Mouse (Mus musculus): ENCODE results near the gene Ksr1.
"Not testable (repeated sequence)": the region's sequence is repeated elsewhere in the genome, so short reads cannot be mapped to it uniquely, and the experiment has no call there.

Ksr1 gene

GRCm38 (mm10) chr11:79013056-79013455 lies 133.2 kb downstream of the Ksr1 start:
- no peak for DNase-seq (ENCODE audit: low read depth, low spot score)

DNA sequence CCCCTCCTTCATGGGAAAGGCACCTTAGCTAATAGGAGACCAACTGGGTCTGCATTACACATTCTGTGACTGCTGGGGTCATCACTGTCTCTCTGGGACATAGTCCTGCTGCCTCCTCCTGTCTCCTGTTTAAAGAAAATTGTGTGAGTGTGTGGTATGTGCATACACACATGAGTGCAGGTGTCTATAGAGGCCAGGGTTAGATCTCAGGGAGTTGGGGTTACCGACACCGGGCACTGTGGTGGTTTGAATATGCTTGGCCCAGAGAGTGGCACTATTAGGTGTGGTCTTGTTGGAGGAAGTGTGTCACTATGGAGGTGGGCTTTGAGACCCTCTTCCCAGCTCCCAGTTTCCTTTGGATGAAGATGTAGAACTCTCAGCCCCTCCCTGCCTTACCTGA lies 133.7 kb downstream of the Ksr1 start:
- DNase-seq (ENCODE audit: low read depth, low spot score) = no peak

DNA sequence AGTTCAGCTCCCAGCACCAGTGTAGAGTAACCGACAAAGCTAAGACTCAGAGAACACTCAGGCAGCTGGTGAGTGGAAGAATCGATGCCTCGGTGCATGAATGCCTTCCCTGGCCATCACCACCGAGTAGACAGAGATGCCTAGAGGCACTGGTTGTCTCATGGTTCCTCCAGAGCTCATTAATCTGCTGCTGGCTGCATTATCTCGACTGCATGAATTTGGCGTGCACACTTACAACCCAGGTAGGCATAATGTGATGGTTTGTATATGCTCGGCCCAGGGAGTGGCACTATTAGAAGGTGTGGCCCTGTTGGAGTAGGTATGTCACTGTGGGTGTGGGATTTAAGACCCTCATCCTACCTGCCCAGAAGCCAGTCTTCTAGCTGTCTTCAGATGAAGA lies 137.3 kb downstream of the Ksr1 start:
- DNase-seq (ENCODE audit: low read depth, low spot score) = no peak

- no peak for DNase-seq (ENCODE audit: low read depth, low spot score)
These were observed 138.0 kb downstream of the Ksr1 start for GRCm38 (mm10) chr11:79008007-79008775.

GRCm38 (mm10) chr11:79007356-79007755 lies 138.9 kb downstream of the Ksr1 start:
- DNase-seq (ENCODE audit: low read depth, low spot score) = not testable (repeated sequence)

GRCm38 (mm10) chr11:79006417-79006816 lies 139.8 kb downstream of the Ksr1 start:
- no peak for DNase-seq (ENCODE audit: low read depth, low spot score)

GRCm38 (mm10) chr11:79005578-79006394 lies 140.4 kb downstream of the Ksr1 start:
- no peak for DNase-seq (ENCODE audit: low read depth, low spot score)

DNA sequence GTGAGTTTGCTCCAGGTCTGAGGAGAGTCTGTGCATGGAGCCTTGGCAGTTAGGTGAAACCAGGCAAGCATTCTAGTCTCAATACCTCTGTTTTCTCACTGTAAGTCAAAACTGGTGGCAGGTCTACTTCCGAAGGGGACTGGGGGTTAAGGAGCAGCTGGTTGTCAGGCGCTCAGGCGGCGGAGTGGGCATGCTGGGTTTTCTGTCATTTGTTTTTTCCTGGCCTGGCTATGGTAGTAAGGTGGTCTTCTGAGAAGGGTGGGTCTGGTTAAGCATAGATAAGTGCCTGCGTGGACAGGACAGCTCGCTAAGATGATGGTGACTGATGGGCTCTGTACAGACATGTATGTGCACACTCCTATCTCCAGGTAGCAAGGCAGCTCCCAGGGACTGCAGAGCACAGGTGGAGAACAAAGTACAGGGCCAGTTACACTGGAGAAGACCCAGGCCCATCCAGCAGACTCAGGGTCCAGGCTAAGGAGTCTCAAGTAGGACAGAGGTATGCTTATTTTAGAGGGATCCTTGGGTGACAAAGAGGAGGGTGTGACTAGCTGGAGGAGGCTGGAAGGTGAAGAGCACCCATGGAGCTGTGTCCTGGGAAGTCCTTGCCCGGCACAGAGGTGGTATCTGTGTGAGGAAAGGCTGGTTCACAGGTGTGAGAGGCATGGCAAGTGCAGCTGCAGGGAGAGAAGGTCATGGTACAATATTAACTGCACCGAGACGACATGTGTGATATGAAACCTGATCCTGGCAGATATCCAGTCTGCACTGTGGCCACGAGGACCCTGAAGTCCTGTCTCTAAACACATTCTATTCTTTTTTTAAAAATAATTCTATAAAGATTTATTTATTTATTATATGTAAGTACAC lies 142.2 kb downstream of the Ksr1 start:
- no peak for DNase-seq (ENCODE audit: low read depth, low spot score)

GRCm38 (mm10) chr11:79003053-79003768 lies 143.0 kb downstream of the Ksr1 start:
- no peak for DNase-seq (ENCODE audit: low read depth, low spot score)

GRCm38 (mm10) chr11:79002551-79002951 lies 143.7 kb downstream of the Ksr1 start:
- no peak for DNase-seq (ENCODE audit: low read depth, low spot score)

- no peak for DNase-seq (ENCODE audit: low read depth, low spot score)
These were observed 144.3 kb downstream of the Ksr1 start for GRCm38 (mm10) chr11:79001871-79002270.

GRCm38 (mm10) chr11:78999118-78999517 lies 147.1 kb downstream of the Ksr1 start:
- no peak for DNase-seq (ENCODE audit: low read depth, low spot score)

DNA sequence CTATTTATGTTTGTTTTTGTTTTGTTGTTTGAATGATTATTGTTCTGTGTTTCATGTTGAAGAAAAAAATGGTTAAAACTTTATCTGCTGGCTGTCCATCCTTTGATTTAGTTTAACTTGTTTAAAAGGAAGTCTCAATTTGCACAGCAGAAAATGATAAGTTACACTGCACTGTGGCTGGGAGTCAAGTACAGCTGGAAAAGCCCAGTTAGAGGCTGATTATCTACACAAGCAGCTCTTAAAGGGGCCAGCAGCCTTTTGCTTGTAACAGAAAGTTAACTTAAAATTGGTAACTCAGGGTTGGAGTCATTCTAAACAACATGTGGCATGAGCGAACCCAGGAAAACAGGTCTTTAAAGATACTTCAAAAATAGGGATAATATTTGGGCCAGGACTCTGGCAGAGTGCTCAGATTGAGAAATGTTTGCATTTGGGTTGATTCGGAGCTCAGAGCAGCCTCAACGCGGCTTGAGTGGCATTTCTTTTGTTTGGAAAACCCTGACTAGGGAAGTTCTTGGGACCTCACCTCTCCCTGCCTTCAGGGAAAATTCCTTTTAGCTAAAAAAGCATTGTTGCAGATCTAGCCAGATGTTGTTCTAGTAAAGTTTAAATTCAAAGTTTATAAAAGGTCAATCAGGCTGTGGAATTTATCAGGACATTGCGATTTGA lies 155.2 kb downstream of the Ksr1 start:
- not testable (repeated sequence) for DNase-seq (ENCODE audit: low read depth, low spot score)

- no peak for DNase-seq (ENCODE audit: low read depth, low spot score)
These were observed 156.1 kb downstream of the Ksr1 start for GRCm38 (mm10) chr11:78990096-78990495.

GRCm38 (mm10) chr11:78989206-78989605 lies 157.0 kb downstream of the Ksr1 start:
- not testable (repeated sequence) for DNase-seq (ENCODE audit: low read depth, low spot score)

DNA sequence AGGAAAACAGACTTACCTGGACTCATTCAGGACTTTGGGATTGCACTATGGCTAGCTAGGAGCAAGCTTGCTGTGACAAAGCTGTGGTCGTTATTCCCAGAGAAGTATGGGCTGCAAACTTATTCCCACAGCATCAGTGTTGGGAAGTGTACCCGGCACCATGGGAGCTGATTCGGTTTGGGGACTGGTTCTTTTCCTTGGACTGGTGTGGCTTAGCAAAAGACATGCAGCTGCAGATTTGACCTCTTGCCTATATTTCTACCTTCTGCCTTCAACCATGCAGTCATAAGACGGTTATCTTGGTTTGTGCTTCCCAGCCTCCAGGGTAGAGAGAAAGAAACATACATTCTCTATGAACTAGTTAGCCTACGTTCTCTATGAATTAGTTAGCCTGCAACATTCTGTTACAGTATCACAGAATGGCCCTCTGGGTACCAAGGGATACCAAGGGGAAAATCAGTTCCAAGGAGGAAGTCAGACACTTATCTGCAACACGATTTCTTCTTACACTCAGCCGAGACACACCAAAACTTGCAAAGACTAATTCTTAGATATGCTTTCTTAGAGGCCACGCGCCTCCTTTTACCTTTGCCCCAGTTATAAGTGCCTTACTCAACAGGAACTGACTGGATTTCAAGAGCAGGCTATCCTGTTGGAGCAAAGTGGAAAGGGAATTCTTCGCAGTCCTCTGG lies 159.8 kb downstream of the Ksr1 start:
- DNase-seq (ENCODE audit: low read depth, low spot score) = no peak

DNA sequence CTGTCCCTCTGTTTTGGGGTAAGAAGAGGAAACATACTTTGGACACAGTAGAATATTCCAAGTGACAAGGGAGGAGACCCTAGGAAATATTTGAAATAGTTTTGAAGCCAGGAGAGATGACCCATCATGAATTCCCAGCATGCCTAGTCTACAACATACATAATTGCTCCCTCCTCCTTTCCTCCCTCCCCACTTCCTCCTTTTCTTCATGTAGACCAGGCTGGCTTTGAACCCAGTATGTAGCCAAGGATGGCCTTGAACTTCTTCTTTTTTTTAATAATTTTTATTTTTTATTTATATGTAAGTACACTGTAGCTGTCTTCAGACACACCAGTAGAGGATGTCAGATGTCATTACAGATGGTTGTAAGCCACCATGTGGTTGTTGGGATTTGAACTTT lies 160.7 kb downstream of the Ksr1 start:
- no peak for DNase-seq (ENCODE audit: low read depth, low spot score)

DNA sequence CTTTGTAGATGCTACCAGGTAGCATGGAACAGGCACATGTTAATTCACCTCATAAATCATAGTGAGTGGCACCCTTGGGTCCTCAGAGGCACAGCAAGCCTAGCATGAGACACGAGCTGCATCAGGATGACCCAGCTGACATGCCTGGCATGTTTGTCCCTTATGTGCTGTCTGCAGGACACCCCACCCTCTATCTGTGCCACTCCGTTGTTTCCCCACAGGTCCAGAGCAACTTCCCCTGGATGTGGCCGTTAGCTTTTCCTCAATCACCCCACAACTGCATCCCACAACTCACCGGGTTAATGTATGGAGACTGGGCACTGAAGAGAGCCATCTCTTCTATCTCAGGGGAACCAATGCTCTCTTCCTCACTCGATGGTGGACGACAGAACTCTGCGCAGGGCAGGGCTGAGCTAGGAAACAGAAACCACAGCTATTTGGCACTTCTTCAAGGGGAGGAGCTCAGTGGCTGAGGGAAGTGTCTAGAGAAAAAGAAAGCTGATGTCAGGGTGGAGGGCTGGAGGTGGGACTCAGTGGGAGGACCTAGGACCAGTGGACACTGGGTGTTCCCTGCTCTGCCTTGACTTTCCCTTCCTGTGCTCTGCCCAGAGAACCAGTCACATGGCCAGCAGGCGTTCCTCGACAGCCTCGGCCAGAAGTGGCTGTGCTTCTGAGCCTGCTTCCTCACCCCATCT lies 161.6 kb downstream of the Ksr1 start, which contains the start of gene Lgals9:
Lgals9 (minus strand) TSS at position 464 of the 695 bp plus-strand sequence.
- no peak for DNase-seq (ENCODE audit: low read depth, low spot score)

DNA sequence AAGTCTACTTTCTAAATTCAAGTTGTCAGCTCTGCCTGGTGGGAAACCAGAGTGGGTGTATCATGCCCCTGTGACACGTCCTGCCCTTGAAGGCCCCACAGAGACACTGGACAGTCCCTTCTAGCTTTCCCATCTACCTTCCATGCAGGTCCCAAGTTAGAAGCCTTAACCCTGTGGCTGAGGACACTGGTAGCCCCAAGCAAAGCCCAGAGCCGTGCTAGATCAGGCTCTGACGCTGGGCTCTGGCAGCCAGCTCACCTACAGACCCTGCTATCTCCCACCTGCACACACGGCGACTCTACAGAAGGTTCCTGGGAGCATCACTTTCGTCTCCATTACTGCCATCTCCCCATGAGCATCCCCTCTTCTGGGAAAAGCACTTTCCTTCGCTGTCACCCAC lies 162.7 kb downstream of the Ksr1 start:
- DNase-seq (ENCODE audit: low read depth, low spot score) = no peak

All from embryo, embryonic 11.5 days (tissue).